Mouse (Mus musculus): ENCODE data around the gene Msgn1. TPM values are rescaled to one million over a fixed set of nuclear protein-coding genes. Genes with fewer than 3 reads are reported as not detected.

The Msgn1 gene
- total and polyA plus RNA-seq, 2 experiments, result not detected

GRCm38 (mm10) chr12:11206321-11206720, 2.5 kb downstream of the Msgn1 start:
- no peak for TF ChIP-seq POLR2A (IDR thresholded peaks at IDR 0.05; ENCODE audit: extremely low read depth, insufficient read depth, low read length)
- no peak for TF ChIP-seq CTCF (IDR thresholded peaks at IDR 0.05; ENCODE audit: low read depth, low read length)
- H3K4me3 ChIP-seq (ENCODE audit: insufficient read depth, low read depth, low read length), result no peak overlapping the region
- 87% methylated on average over 4 of the region's 4 CpGs for WGBS

GRCm38 (mm10) chr12:11203694-11204665, 4.8 kb downstream of the Msgn1 start:
- peak; percentile 15 for DNase-seq (ENCODE audit: extremely low read depth, low read depth, low spot score)
- Histone ChIP-seq H3K27ac (replicated peaks; ENCODE audit: insufficient read depth, low read depth, low read length) (peak overlapping the region; percentile 65), H3K4me1 (ENCODE audit: control insufficient read depth, insufficient read depth, low read length) (no peaks in the 10 kb centered on the region), H3K4me3 (ENCODE audit: insufficient read depth, low read depth, low read length) (peak overlapping the region; percentile 30), H3K36me3 (ENCODE audit: control insufficient read depth, insufficient read depth, low read length) (no peaks in the 10 kb centered on the region), H3K79me2 (ENCODE audit: control insufficient read depth, insufficient read depth, low read length) (no peaks in the 10 kb centered on the region), H3K27me3 (ENCODE audit: control insufficient read depth, insufficient read depth, low read length) (no peaks in the 10 kb centered on the region), H3K9ac (ENCODE audit: low read depth, low read length) (peak overlapping the region; percentile 57)
- TF ChIP-seq CTCF (IDR thresholded peaks at IDR 0.05; ENCODE audit: low read depth, low read length) (no peak), POLR2A (IDR thresholded peaks at IDR 0.05; ENCODE audit: extremely low read depth, insufficient read depth, low read length) (no peak)
- 65% methylated on average over 18 of the region's 18 CpGs for WGBS

More at GRCm38 (mm10) chr12:11206321-11206720, 2.5 kb downstream of the Msgn1 start:
- H3K27me3 ChIP-seq (ENCODE audit: control insufficient read depth, insufficient read depth, low read length), result no peaks in the 10 kb centered on the region
- H3K79me2 ChIP-seq (ENCODE audit: control insufficient read depth, insufficient read depth, low read length), result no peaks in the 10 kb centered on the region
- H3K27ac ChIP-seq (replicated peaks; ENCODE audit: insufficient read depth, low read depth, low read length), result no peak overlapping the region
- no peak for DNase-seq (ENCODE audit: extremely low read depth, low read depth, low spot score)
- no peaks in the 10 kb centered on the region for H3K4me1 ChIP-seq (ENCODE audit: control insufficient read depth, insufficient read depth, low read length)
- no peak overlapping the region for H3K9ac ChIP-seq (ENCODE audit: low read depth, low read length)
- H3K36me3 ChIP-seq (ENCODE audit: control insufficient read depth, insufficient read depth, low read length), result no peaks in the 10 kb centered on the region

- Histone ChIP-seq H3K4me3 (ENCODE audit: insufficient read depth, low read depth, low read length) (no peak overlapping the region), H3K9ac (ENCODE audit: low read depth, low read length) (no peak overlapping the region), H3K27me3 (ENCODE audit: control insufficient read depth, insufficient read depth, low read length) (no peaks in the 10 kb centered on the region), H3K36me3 (ENCODE audit: control insufficient read depth, insufficient read depth, low read length) (no peaks in the 10 kb centered on the region), H3K79me2 (ENCODE audit: control insufficient read depth, insufficient read depth, low read length) (no peaks in the 10 kb centered on the region), H3K27ac (replicated peaks; ENCODE audit: insufficient read depth, low read depth, low read length) (no peak overlapping the region), H3K4me1 (ENCODE audit: control insufficient read depth, insufficient read depth, low read length) (no peaks in the 10 kb centered on the region)
- no peak for DNase-seq (ENCODE audit: extremely low read depth, low read depth, low spot score)
- WGBS, result 90% methylated on average over 8 of the region's 8 CpGs
- TF ChIP-seq CTCF (IDR thresholded peaks at IDR 0.05; ENCODE audit: low read depth, low read length) (no peak), POLR2A (IDR thresholded peaks at IDR 0.05; ENCODE audit: extremely low read depth, insufficient read depth, low read length) (no peak)
Observed at GRCm38 (mm10) chr12:11202476-11202875, 6.3 kb downstream of the Msgn1 start.

- no peaks in the 10 kb centered on the region for H3K27me3 ChIP-seq (ENCODE audit: control insufficient read depth, insufficient read depth, low read length)
- no peak overlapping the region for H3K4me3 ChIP-seq (ENCODE audit: insufficient read depth, low read depth, low read length)
- H3K79me2 ChIP-seq (ENCODE audit: control insufficient read depth, insufficient read depth, low read length), result no peaks in the 10 kb centered on the region
- TF ChIP-seq POLR2A (IDR thresholded peaks at IDR 0.05; ENCODE audit: extremely low read depth, insufficient read depth, low read length), result no peak
- no peak for TF ChIP-seq CTCF (IDR thresholded peaks at IDR 0.05; ENCODE audit: low read depth, low read length)
- no peaks in the 10 kb centered on the region for H3K4me1 ChIP-seq (ENCODE audit: control insufficient read depth, insufficient read depth, low read length)
- H3K9ac ChIP-seq (ENCODE audit: low read depth, low read length), result no peak overlapping the region
- H3K27ac ChIP-seq (replicated peaks; ENCODE audit: insufficient read depth, low read depth, low read length), result no peak overlapping the region
- 81% methylated on average over 12 of the region's 12 CpGs for WGBS
- no peaks in the 10 kb centered on the region for H3K36me3 ChIP-seq (ENCODE audit: control insufficient read depth, insufficient read depth, low read length)
- no peak for DNase-seq (ENCODE audit: extremely low read depth, low read depth, low spot score)
Observed at GRCm38 (mm10) chr12:11200711-11201110, 8.1 kb downstream of the Msgn1 start.

- no peaks in the 10 kb centered on the region for H3K27me3 ChIP-seq (ENCODE audit: control insufficient read depth, insufficient read depth, low read length)
- no peaks in the 10 kb centered on the region for H3K36me3 ChIP-seq (ENCODE audit: control insufficient read depth, insufficient read depth, low read length)
- H3K79me2 ChIP-seq (ENCODE audit: control insufficient read depth, insufficient read depth, low read length), result no peaks in the 10 kb centered on the region
- 51% methylated on average over 2 of the region's 2 CpGs for WGBS
- H3K4me3 ChIP-seq (ENCODE audit: insufficient read depth, low read depth, low read length), result no peak overlapping the region
- no peak for TF ChIP-seq CTCF (IDR thresholded peaks at IDR 0.05; ENCODE audit: low read depth, low read length)
- H3K27ac ChIP-seq (replicated peaks; ENCODE audit: insufficient read depth, low read depth, low read length), result no peak overlapping the region
- H3K9ac ChIP-seq (ENCODE audit: low read depth, low read length), result no peak overlapping the region
- no peak for DNase-seq (ENCODE audit: extremely low read depth, low read depth, low spot score)
- no peaks in the 10 kb centered on the region for H3K4me1 ChIP-seq (ENCODE audit: control insufficient read depth, insufficient read depth, low read length)
Observed at GRCm38 (mm10) chr12:11198551-11198950, 10.2 kb downstream of the Msgn1 start.

GRCm38 (mm10) chr12:11198026-11198425, 10.7 kb downstream of the Msgn1 start:
- TF ChIP-seq CTCF (IDR thresholded peaks at IDR 0.05; ENCODE audit: low read depth, low read length) (no peak), POLR2A (IDR thresholded peaks at IDR 0.05; ENCODE audit: extremely low read depth, insufficient read depth, low read length) (no peak)
- Histone ChIP-seq H3K4me3 (ENCODE audit: insufficient read depth, low read depth, low read length) (no peak overlapping the region), H3K4me1 (ENCODE audit: control insufficient read depth, insufficient read depth, low read length) (no peaks in the 10 kb centered on the region), H3K79me2 (ENCODE audit: control insufficient read depth, insufficient read depth, low read length) (no peaks in the 10 kb centered on the region), H3K27ac (replicated peaks; ENCODE audit: insufficient read depth, low read depth, low read length) (no peak overlapping the region), H3K9ac (ENCODE audit: low read depth, low read length) (no peak overlapping the region), H3K27me3 (ENCODE audit: control insufficient read depth, insufficient read depth, low read length) (no peaks in the 10 kb centered on the region), H3K36me3 (ENCODE audit: control insufficient read depth, insufficient read depth, low read length) (no peaks in the 10 kb centered on the region)
- no peak for DNase-seq (ENCODE audit: extremely low read depth, low read depth, low spot score)
- WGBS, result 42% methylated on average over 4 of the region's 4 CpGs
